Comparison of ENCODE assay signal across 8 mouse cellular contexts in genomic region chr8:45844097-45844885, GRCm38 (mm10). TPM values are rescaled to one million over a fixed set of nuclear protein-coding genes. Genes with fewer than 3 reads are reported as not detected.
A peak's percentile ranks its signal among the peaks of the same experiment; 100 is the strongest.
DNase-seq lines count a peak whose midpoint lies in the region; ATAC-seq and TF ChIP-seq lines count a peak whose summit lies in the region.

No protein-coding gene starts in this region.

- no peak overlapping the region for H3K27ac ChIP-seq in forebrain, embryonic 13.5 days
- H3K27ac ChIP-seq in forebrain, embryonic 12.5 days = no peak overlapping the region
- peak overlapping the region; percentile 64 for H3K27ac ChIP-seq in small intestine, adult 2 months (ENCODE audit: insufficient read depth, low read depth, low read length)

- DNase-seq in cerebellum, postnatal 36 days = peak; percentile 39 to 44
- peak; percentile 39 to 46 for DNase-seq in heart, postnatal 14 days
- peak; percentile 52 to 79 for DNase-seq in left cerebral cortex, postnatal 25 days (ENCODE audit: low spot score in 2 of 2)
- DNase-seq in thymus, postnatal 14 days = no peak
- DNase-seq in adrenal gland, adult 2 months = no peak

- peaks cover 24% of the 10 kb centered on the region for H3K4me1 ChIP-seq in forebrain, embryonic 13.5 days
- peaks cover 15% of the 10 kb centered on the region for H3K4me1 ChIP-seq in forebrain, embryonic 12.5 days
- no peaks in the 10 kb centered on the region for H3K4me1 ChIP-seq in small intestine, adult 2 months (ENCODE audit: control insufficient read depth, insufficient read depth, insufficient read length, low read length)

- WGBS in forebrain, embryonic 13.5 days = 30% methylated on average over 6 of the region's 6 CpGs
- 50% methylated on average over 6 of the region's 6 CpGs for WGBS in forebrain, embryonic 12.5 days
- WGBS in small intestine, adult 2 months = 61% methylated on average over 6 of the region's 6 CpGs

- no peak overlapping the region for H3K4me3 ChIP-seq in forebrain, embryonic 13.5 days
- no peak overlapping the region for H3K4me3 ChIP-seq in forebrain, embryonic 12.5 days (replicated peaks)
- no peak overlapping the region for H3K4me3 ChIP-seq in small intestine, adult 2 months (ENCODE audit: low read depth, low read length)

- no peak overlapping the region for H3K4me2 ChIP-seq in forebrain, embryonic 13.5 days
- no peak overlapping the region for H3K4me2 ChIP-seq in forebrain, embryonic 12.5 days

- H3K9me3 ChIP-seq in forebrain, embryonic 13.5 days (replicated peaks) = no peaks in the 10 kb centered on the region
- no peaks in the 10 kb centered on the region for H3K9me3 ChIP-seq in forebrain, embryonic 12.5 days

- intact Hi-C loops in heart, postnatal 14 days (cut with DNase I) = loop anchor here (2.0 kb wide), 1 partner anchor 41 kb away; the partner anchor contains the start of gene Pdlim3
- intact Hi-C loops in left cerebral cortex, postnatal 25 days (cut with DNase I) = no loop called here

- H3K27me3 ChIP-seq in forebrain, embryonic 13.5 days = 0 out of 2 replicates have a peak, but pooled peaks cover 3% of the 10 kb centered on the region
- no peaks in the 10 kb centered on the region for H3K27me3 ChIP-seq in forebrain, embryonic 12.5 days
- H3K27me3 ChIP-seq in small intestine, adult 2 months (ENCODE audit: control insufficient read depth, insufficient read depth, low read length) = no peaks in the 10 kb centered on the region

- TF ChIP-seq CTCF in small intestine, adult 2 months (IDR thresholded peaks at IDR 0.05; ENCODE audit: extremely low read depth, insufficient read length, insufficient replicate concordance, low read depth, low read length) = no peak

- TF ChIP-seq POLR2A in small intestine, adult 2 months (IDR thresholded peaks at IDR 0.05; ENCODE audit: low read depth, low read length) = no peak

- ATAC-seq in forebrain, embryonic 13.5 days = peak; percentile 93
- no peak for ATAC-seq in forebrain, embryonic 12.5 days (ENCODE audit: low FRiP score)

- H3K36me3 ChIP-seq in forebrain, embryonic 13.5 days (ENCODE audit: poor library complexity, severe bottlenecking) = no peaks in the 10 kb centered on the region
- no peaks in the 10 kb centered on the region for H3K36me3 ChIP-seq in forebrain, embryonic 12.5 days (replicated peaks)
- H3K36me3 ChIP-seq in small intestine, adult 2 months (ENCODE audit: control insufficient read depth, insufficient read depth, low read length) = no peaks in the 10 kb centered on the region

- no peak overlapping the region for H3K9ac ChIP-seq in forebrain, embryonic 13.5 days
- H3K9ac ChIP-seq in forebrain, embryonic 12.5 days = no peak overlapping the region

RNA-seq across cellular contexts. Expression of gene Pdlim3, which starts 41.0 kb away (rescaled TPM):
- polyA plus RNA-seq in forebrain, embryonic 13.5 days (2015; fragmentation: Nextera tagmentation; extraction: Ambion mirVana) = 11.7 and 16.8 TPM in 2 replicates
- 12.5 and 14.0 TPM in 2 replicates for polyA plus RNA-seq in forebrain, embryonic 12.5 days (2016; fragmentation: Nextera tagmentation; extraction: Ambion mirVana)
- total RNA-seq in heart, postnatal 14 days (2021) = 10 to 100 TPM; 29.7 to 40.0 TPM
- 1 to 10 TPM; 2.7 TPM for total RNA-seq in left cerebral cortex, postnatal 25 days (2021)
- 52.8 and 59.5 TPM in 2 replicates for polyA plus RNA-seq in small intestine, adult 2 months (2012; rRNA removed)
- total RNA-seq in adrenal gland, adult 2 months (2021) = 1 to 10 TPM; 1.3 to 1.7 TPM
- 0.90 and 1.3 TPM in 2 replicates for polyA plus RNA-seq in adrenal gland, adult 2 months (2012; rRNA removed)

Comparison
In these comparisons a context has a peak if more than half of its experiments do, and no peak if none do; other contexts are left out.
1. DNase-seq: peak in cerebellum, postnatal 36 days (2 of 2), heart, postnatal 14 days (2 of 2) and left cerebral cortex, postnatal 25 days (2 of 2); none in thymus, postnatal 14 days (single experiment) and adrenal gland, adult 2 months (single experiment).